Mouse (Mus musculus) lung, postnatal 25 days (tissue): ENCODE data around the gene Odf2.

ENCODE experiments used
- DNase-seq: peaks from one replicate; pipeline ENCODE4 v3.0.0; 2022; ENCODE audit warnings: low spot score

The Odf2 gene

DNA sequence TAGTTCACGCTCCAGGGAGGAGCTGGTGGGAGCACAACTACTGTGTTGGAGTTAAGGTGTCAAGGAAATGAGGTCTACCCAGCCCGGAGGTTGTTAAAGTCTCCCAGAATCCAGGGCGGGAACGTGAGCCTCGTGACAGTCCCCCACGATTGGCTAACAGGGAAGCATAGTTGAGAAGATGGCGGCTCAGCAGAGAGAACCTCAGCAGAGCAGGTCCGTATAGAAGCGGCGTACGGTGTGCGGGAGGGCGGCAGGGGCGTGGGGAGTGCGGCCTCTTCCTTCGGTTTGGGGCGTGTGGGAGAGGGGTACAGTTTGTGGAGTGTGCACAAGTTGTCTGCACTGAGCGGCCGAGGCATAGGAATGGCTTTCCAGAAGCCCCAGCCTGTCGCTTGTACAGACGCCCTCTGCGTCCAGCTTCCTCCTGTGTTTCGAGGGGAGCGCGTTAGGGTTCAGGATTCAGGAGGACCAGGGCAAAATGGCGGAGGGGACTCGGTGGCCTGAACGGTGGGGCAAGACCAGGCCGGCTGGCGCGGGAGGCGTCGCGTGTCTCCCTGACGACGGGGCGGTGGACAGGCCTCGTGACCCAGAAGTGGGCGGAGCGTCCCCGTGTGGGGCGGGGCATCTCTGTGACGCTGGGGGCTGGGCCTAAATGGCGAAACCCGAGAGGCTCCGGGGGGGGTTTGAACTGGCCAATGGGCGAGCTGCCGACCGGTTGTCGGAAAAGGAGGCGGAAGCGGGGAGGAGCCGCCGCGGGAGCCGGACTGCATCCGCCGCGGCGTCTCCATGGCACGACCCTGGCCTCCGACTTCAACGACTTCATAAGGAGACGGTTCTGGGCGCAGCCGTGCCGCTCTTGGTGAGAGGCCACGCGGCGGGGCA lies at the start of gene Odf2:
Odf2 (plus strand) TSS at position 156 of the 879 bp plus-strand sequence.
- DNase-seq, result peak; percentile 100

DNA sequence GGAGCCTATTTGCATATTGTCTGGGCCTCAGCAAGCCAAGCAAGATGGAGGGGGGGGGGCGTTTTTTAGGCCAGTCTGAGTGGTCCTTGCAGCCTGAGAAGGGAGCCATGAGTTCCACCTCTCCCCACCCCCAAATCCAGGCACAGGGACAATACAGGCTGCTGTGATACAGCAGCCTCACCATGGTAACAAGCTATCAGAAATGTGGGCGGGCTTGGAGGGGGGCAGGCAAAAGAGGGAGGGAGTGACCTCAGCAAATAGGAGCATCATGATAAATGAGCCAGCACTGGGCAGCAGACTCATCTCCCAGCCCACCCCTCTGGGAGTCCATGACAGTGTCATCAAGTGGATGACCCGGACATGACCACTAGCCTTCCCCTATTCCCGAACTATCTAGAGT lies 49.6 kb upstream of the Odf2 start:
- DNase-seq, result no peak

DNA sequence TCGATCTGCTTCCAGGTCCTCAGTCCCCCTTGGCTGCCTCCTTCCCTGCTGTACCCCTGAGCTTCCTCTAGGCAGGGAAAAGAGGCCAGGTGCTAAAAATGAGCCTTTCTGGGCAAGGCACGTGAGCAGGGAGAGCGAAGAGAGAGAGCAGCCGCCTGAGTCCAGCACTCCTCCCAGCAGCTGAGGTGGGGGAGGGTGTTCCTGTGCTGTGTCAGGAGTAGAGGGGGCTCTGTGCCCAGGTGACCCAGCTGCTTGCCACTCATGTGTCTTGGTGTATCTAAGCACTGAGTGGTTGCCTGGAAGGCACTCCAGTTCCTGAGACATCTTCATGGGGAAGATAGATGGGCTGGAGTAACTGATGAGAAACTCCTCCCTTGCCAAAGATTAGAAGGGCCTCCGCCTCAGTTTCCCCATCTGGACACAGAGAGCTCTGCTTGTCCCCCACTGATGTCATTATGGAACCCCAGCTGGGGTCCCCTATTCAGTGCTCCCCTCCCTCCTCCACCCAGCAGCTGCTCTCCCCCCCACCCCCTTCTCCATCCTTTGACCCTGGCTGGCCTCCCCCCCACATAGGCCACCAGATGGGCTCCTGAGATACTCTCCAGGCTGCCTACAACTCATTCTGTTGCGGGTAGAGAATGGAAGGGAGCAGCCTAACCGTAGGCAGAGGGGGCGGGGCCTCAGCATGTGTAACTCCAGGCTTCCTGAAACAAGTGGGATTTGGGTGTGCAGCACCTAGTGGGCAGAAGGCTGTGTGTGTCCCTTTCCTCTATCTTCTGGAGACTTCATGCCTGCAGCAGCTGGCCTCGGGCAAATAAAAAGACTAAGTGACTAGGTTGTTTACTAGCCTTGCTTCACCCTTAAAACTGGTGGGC lies 45.6 kb upstream of the Odf2 start:
- DNase-seq, result no peak

DNA sequence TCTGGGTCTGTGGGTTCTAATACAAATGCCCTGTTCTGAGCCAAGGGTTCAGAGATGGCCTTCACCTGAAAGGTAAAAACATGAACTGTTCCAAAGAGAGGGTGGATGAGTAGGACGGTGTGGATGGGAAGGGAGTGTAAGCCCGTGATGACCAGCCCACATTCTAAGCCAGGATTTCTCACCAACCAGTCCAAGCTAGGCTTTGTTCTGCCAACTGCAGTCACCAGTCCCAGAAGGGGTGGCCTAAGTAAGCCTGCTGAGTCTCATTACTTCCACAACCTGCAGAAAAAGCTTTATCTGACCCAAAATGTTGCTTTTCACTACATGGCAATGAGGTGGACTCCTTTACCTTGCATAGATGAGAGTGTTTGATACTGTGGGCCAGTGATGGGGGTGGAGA lies 44.9 kb upstream of the Odf2 start:
- DNase-seq, result no peak

DNA sequence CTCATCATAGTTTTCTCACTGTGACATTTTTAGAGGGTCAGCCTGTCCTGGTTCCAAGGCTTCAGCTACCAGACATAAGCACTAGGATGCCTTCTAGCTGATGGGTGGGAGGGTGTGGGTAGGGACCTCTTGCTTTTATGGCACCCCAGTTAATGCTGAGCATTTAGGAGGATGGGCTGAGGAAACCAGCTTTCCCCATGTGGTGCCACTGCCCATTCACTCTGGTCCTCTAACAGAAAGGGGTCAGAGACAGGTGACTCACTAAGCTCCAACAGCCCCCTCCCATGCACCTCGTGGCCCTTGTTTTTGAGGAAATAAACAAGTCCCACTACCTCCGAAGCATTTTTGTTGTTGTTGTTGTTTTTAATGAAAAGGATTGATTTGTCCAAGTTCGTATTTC lies 44.4 kb upstream of the Odf2 start:
- no peak for DNase-seq

DNA sequence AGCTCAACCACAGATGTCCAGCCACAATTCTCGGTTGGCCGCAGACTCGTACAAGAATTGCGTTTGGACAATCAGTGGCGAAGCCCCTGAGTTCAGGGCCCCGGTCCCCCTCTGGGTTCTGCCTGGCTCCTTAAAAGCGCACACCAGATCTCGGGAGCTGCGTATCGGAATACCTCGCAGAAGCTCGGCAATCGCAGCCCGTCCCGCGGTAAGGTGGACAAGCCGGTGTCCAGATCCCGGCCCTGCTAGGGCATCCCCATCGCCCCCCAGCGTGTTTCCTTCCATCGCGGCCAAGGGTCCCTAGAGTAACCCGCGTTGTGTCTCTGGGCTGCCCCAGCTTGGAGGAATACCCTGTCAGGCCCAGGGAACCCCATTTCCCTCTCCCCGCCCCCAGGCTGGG lies 43.4 kb upstream of the Odf2 start:
- DNase-seq, result no peak

DNA sequence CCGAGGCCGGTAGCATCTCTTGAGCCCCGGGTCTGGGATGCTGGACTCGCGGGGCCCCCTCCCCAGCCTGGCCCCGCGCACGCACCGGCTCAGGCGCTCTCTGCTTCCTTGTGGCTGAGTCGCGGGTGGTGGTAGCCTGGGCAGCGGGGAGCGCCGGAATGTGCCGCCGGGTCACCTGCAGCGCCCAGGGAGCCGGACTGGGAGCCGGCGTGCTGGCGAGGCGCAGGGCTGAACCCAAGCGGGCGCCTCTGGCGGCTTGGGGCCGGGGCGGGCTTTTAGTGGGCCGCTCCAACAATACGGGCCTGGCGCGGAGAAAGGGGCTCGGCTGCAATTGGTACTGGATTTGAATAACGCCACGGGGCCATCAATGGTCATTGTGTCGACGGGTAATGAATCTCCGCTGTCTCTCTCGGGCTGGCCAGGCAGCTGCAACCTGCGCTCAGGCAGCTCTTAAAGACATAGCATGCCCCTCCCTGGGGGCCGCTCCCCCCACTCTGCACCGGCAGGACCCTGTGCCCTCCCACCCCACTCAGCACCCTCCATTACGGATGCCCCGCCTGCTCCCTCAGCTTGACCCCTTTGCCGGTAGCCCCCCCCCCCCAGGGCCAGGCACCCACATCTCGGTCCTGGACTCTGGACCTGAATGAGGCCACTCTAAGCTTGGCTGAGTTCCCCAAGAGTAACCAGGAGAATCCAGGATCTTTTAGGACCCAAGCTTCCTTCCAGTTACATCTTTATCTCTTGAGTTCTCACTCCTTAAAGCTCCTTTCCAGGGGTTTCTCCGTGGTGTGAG lies 42.8 kb upstream of the Odf2 start:
- no peak for DNase-seq

DNA sequence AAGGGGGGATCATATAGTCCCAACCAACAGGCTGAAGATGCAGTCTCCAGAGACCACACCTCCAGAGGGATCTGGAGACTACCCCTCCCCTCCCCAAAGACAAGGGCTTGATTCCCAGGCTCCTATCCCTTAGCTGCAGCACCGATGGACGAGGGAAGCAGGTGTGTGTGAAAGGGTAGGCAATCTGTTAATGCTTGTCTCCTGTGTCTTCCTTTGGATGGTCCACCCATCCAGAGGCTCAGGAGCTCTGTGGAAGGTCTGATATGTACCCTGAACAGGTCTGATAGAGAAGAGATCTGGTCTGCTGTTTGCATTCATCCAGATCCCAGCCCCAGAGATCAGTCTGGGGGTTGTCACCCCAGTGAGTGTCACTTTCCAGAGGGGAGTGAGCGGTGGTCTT lies 42.1 kb upstream of the Odf2 start:
- DNase-seq, result no peak

DNA sequence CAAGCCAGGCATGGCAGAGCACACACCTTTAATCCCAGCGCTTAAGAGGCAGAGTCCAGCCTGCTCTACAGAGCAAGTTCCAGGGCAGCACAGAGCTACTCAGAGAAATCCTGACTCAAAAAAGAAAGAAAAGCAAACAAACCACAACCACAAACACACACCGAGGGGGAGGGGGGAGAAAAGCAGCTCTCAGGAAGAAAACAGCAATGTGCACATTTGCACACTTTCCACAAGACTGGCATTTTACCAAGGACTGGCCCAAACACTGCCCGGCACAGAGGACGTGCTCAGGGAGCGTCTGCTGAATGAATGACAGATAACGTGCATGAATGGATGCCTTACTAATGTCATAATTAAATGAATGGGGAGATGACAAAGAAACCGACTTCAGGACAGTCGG lies 40.0 kb upstream of the Odf2 start:
- DNase-seq, result no peak

DNA sequence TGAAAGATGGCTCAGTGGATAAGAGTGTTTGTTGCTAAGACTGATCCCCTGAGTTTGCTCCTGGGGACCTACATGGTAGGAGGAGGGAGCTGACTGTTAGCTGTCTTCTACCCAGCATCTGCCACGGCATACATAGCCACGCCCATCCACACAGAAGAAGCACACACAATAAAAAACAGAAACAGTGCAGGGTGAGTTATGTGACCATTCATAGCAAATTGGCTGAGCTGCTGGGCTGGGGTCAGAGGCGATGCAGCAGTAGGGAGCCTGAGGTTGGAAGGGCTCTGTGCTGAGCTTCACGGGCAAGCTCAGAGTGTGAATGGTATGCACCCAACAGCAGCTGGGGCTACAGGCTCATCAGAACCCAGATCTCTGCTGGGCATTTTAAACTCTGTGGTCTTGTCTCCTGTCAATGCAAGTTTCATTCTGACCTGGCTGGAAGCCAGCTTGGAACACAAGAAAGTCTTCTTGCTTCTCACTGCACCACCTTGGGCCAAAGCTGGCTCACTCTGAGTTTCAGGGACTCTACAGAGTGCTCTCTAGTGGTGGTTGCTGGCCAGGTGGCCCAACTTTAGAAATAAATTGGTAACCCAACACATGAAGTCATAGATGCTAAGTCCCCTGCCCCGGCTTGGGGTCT lies 39.1 kb upstream of the Odf2 start:
- DNase-seq, result no peak

DNA sequence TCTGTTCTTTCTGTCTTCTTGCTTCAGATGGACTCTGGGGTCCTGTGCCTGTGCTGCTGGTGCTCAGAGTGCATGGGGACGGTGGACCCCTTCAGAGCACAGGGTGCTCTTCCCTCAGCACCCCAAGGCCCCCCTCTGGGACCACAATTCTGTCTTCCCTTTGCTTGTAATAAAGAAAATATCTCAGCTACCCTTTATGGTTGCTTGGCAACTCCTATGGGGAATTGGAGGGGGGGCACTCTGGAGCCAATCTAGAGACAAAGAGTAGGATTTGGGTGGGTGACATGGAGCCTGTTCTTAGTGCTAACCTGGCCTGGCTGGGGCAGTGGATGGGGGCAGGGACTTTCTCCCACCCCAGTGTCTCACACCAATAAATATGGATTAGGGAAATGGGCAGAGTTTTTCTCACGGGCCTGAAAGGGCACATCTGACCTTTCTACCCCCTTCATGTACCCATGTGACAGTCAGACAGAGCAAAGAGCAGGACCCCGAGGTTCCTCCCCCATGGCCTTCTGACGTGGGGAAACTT lies 36.0 kb upstream of the Odf2 start:
- DNase-seq, result no peak

DNA sequence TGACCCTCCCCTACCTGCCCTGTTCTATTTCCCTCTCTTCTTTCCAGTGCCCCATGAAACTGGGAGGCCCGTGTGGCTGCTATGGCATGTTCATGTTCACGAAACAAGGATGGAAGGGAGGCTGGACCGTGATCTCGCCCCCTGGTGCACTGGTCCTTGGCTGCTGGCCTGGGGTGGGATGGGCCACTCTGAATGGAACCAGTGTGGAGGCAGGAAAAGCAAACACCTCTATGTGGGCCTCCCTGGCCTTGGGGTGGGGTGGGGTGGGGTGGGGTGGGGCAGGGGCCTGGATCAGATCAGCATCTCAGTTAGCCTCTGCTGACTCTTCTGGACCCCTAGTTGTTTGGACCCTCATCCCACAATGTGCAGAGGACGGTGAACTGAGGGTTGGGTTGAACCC lies 35.3 kb upstream of the Odf2 start:
- DNase-seq, result no peak

DNA sequence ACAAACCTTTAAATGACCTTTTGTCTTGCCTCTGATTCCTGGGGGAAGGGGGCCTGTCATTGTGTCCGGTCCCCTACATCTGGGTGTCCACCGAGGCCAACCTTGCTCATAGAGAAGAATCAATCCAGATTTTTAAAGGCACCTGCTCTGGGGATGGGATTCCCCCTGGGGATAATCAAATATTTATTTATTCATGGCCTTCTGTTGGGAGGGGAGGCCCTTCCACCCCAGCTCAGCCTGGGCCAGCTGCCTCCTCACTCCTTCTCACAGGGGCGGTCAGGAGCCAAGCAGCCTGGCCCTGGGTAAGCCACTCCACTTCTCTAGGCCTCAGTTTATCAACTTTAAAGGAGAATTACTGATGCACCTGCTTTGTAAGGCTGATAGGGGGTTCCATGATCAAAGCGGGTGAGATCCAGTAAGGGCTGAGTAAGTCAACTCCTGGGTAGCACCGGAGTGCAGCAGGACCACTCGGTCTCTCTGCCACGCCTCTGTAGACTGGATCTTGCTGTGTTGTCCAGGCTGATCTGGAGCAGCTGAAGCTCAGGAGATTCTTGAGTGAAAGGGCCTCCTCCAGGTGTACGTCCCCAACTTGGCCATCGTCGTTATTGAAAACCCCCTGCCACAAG lies 33.3 kb upstream of the Odf2 start:
- DNase-seq, result no peak

DNA sequence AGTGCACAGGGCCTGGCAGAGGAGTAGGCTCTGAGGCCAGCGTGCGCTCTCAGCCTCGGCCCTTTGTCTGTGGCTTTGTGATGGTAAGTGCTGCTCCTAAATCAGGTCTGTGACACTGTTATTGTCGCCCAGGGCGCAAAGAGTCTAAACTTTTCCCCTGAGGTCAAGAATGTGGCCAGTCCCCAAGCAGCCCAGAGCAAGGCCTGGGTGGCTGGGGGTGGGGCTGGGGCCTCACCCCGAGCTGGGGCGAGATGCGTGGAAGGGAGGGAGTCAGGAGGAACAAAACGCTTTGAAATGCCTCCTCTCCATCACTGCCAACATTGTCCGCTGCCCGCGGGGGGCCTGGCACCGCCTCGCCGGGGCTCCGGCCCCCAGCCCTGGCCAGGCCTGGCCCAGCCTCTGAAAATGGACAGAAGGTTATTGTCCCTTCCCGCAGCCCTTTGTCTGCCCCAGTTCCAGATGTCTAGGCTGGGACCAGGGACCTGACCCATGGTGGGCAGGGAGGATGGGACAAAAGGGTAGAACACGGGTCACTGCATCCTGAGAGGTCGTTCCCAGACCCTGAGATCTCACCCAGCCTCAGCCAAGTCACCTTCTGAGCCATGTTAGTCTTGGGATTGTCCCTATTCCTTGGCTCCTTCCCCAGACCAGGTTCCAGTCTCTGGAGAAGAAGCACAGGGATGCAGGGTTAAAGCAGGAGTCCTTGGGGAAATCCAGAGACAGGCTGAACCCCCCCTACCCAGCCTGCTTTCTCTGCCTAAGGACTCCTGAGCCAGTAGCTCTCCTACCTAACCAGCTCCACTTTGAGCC lies 32.4 kb upstream of the Odf2 start:
- no peak for DNase-seq

DNA sequence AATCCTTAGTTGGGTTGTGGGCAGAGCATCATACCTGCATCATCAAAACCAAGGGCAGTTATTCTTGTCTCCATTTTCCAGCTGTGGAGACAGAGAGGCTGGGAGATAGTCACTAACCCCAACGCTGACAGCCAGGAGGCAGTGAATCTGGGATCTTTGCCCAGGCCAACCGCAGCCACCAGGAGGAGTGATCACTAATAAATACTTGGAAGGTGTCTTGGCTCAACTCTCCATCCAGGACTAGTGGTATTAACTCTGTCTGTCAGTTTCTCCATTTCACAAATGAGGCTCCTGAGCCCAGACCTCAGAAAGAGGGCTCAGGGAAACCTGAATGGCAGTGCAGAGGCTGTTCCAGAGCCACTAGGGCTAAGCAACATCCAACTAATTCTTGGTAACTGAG lies 31.7 kb upstream of the Odf2 start:
- no peak for DNase-seq

DNA sequence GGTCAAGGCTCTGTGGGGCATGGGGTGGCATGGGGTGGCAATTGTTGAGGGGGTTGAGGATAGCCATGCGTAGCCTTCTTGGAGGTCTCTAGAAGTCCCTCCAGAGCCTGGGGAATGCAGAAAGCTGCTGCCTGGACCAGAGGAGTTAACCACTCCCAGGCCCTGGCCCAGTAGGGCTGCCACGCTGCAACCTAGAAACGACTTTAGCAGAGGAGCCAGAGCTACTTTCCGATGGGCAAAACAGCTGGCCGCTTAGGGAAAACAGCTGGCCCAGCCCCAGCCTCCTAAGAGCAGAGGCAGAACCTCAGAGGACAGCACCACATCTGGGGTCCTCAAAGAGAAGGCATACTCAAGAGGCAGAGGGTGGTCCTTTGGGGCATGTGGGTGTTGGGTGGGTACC lies 31.1 kb upstream of the Odf2 start:
- DNase-seq, result no peak

DNA sequence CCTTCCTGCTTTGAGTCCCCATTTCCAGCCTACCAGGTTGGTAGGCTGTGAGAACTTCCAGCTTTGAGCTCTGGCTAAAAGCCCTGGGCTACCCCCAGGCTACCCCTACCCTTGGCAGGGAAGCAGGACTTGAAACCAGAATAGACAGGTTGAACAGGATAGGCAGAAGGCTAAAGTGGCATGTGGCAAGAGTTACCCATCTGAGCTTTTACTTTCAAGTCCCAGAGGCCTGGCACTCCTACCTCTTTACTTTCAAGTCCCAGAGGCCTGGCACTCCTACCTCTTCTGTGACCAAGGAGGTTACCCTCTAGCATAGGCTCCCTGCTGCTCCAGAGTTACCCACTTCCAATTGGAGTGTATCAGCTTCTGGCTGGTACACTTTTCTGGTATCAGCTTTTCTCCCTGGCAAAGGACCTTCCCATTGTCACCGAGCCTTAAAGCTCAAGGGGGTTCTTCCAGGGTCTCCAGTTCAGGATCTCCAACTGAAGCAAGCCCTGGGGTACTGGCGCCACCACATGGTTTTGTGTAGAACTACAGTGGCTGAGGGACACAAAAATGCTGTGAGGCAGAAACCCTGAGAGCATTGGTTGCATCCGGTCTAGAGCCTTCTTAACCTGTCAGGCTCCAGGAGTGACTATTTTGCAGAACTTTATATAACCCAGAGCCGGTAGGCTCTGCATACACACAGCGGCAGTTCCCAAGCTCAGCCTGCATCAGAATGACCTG lies 30.1 kb upstream of the Odf2 start:
- peak; percentile 39 for DNase-seq

DNA sequence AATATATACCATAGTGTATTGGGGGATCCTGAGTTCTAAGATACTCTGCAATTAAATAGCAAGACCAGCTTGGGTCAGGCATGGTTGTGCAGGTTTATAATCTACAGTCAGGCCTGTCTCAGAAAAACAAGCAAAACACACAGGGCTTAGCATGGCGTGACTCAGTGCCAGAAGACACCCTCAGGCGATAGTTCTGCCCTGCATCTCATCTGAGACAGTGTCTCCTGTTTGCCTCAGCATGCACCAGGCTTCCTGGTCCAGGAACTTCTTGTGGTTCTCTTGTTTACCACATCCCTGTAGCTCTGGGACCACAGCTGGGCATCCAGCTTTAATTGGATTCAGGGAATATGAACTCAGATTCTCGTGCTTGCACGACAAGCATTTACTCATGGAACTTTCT lies 23.9 kb upstream of the Odf2 start:
- DNase-seq, result no peak

DNA sequence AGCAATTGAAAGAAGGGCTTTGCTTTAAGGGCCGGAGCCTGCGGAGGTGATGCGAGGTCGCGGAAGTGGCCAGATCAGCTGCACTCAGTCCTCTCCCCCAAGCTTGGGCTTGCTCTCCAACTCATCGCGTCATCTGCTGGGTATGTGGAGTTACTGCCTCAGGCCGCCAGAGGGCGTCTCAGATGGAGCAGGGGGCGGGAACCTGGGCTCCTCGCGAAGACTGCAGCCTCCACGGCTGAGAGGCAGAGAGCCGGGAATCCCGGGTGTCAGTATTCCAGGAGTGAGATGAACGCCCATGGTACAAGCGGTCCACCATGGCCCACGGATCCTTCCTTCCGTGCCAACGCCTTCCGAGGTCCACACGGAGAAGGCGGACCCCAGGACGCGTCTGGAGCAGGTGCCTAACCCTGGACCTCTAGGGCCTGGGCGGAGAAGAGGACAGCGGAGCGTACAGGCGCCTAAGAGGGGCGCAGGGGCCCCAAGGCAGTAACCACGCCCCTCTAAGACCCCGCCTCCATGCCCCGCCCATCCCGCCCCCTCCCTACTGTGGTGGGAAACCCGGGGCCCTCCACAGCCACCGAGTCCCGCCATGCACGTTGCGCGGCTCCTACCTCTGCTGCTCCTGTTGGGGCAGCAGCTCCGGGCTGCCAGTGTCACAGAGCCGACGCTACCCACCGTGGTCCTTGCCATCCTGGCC lies 19.9 kb upstream of the Odf2 start, which contains the start of gene Cercam:
Cercam (plus strand) TSS at position 216 of the 697 bp plus-strand sequence.
- peak; percentile 87 for DNase-seq
